Mouse (Mus musculus): ENCODE measurements around the gene Chst11.

GRCm38 (mm10) chr10:83234391-83234790 lies 249.1 kb downstream of the Chst11 start:
- TF ChIP-seq CTCF (IDR thresholded peaks at IDR 0.05; ENCODE audit: low read depth, low read length) (no peak), POLR2A (IDR thresholded peaks at IDR 0.05; ENCODE audit: extremely low read depth, insufficient read depth, low read length) (no peak)

Data from liver, adult 2 months (tissue).